Mouse (Mus musculus) kidney, postnatal 10 days (tissue): Measurements from ENCODE around the gene Gm8298.
"Not testable (repeated sequence)": the region's sequence is repeated elsewhere in the genome, so short reads cannot be mapped to it uniquely, and the experiment has no call there.

ENCODE experiments used
- DNase-seq: peaks from one replicate; pipeline ENCODE4 v3.0.0; 2021; ENCODE audit warnings: mixed read lengths

The Gm8298 gene

DNA sequence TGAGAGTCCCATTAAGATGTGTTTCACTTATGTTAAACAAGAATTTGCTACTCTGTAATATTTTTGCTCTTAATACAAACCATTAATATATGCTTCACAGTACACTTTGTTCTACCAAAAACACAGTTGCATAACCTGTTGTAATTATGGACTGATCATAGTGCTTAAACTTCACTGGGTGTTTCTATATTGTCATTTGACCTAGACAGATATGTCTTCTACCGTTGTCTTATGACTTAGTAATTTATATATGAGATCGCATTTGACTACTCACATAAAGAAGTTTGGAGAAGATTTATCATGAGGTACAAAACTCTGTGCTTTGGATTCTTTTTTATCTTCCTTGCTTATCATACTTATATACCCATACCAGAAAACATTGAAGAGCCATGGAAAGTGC lies at the start of gene Gm8298:
Gene Gm8298 (plus strand): TSS at position 301 of the 400 bp plus-strand sequence.
- no peak for DNase-seq

DNA sequence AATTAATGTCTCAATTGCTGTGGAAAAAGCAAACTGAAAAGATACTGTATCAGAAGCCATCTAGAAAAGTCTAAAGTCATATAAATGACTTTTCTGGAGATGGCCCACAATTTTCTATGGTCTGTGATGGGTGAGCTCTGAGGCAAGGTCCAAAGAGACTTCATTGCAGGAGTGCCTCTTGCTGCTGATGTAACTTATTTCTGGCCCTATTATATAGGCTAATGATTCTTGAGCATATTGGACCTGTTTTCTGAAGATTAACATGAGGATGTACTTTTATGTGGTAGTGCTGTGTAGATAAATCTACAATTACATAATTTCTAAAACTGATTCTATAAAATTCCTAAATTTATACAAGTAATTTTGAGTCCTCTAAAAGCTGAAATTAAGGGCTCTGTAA lies 47.7 kb upstream of the Gm8298 start:
- no peak for DNase-seq

DNA sequence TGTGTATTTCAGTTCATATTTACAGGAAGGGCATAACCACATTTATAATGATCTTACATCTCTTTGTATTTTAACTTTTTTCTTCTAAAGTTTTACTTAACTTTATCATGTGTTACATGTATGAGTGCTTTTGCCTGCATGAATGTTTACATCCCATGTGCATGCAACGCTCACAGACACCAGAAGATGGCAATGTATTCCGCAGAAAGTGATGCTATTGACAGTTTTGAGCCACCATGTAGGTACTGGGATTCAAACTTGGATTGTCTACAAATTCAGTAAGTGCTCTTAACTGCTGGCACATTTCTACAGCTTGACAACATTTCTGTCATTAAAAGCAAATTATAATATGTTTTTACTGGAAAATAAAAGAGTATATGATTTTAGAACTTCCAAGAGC lies 9.9 kb downstream of the Gm8298 start:
- DNase-seq, result peak; percentile 69

DNA sequence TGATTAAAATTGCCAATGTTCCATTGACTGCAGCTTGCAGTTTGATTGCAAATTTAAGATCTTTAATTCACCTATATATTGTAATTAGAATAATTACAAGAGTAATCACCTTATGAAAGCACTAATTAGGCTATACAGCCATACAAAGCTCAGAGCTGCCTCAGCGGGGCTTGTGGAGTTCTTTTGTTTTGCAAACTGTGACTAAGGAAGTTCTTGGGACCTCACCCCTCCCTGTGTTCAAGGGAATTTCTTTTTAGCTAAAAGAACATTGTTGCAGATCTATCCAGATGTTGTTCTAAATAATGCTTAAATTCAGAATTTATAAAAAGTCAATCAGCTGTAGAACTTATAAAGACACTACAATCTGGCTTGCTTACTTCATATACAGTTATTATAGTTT lies 16.8 kb downstream of the Gm8298 start:
- DNase-seq, result not testable (repeated sequence)

DNA sequence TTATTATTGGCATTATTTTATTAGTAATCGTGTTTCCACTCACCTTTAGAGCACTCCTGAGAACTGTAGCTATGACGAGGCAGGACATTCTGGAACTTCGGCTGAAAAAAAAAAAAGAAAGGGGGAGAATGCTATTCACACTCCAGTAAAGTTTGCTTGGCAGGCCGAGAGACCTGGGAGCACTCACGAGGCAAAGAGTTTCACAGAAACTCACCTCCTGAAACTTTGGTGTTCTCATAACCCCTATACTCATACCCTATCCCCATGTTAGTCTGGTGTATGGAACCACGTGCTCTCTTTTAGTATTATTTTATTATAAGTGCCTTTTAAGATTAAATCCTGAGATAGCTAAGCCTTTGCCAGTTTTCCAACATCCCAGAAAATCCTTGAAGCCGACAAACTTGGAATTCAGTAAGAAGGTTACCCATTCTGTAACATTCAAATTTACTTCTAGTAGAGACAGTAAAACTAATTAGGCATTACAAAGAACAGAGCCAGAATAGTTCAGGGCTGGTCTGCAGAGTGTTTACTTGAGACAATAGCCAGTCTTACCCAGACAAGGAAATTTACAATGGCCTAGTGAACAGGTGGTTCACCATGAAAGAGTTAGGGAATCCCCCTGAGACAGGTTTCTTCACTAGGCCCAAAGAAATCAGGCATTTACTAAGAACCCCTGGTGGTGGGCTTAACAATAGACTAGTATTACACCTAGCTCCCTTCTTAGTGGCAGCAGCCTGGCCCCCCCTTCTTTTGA lies 19.1 kb downstream of the Gm8298 start:
- not testable (repeated sequence) for DNase-seq

DNA sequence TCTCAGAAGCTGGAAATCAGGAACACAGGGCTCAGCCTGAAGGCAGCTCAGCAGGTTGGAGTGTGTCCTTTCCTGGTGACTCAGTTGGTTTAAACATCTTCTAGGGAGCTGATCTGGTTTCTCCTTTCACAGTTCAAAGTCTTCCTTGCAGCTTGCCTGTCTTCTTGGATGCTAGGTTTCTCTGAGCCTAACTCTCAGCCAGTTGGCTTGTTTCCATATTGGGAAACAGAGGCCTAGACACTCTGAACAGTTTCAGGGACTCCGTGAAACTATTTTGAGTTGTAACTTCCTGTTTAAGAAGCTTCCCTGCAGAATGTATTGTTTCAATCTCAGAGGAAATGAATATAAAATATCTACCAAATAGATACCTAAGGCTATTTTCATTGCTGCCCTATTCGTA lies 32.4 kb downstream of the Gm8298 start:
- no peak for DNase-seq

DNA sequence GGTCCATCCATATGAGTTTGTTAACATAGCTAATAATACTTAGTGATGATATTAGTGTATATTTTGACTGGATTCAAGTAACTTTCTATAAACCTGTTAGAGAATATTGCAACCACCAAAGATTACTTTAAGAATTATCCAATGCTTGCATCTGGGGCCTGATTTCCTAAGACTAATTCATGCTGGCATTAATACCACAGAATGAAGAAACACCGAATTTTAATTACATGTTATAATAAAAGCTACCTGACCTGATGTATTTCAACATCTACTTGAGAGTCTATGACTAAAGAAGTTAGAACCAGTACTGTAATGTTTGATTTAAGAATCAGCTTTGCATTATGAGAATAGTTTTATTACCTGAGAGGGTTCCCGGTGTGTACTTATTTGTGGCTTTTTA lies 64.1 kb downstream of the Gm8298 start, which contains the start of gene C130079G13Rik:
Gene C130079G13Rik (plus strand): TSS at position 301 of the 400 bp plus-strand sequence.
- no peak for DNase-seq
